Mouse (Mus musculus) midbrain, embryonic 12.5 days (tissue): ENCODE results near the gene Esp6. TPM values are rescaled to one million over a fixed set of nuclear protein-coding genes. Genes with fewer than 3 reads are reported as not detected.
"Not testable (repeated sequence)": the region's sequence is repeated elsewhere in the genome, so short reads cannot be mapped to it uniquely, and the experiment has no call there.

Experiments used
- ATAC-seq: fragments of 200-750 bp; cut with Nextera tagmentation; 2 replicates; pipeline ENCODE4 v1.8.0; 2017; ENCODE audit warnings: low read depth, moderate TSS enrichment, moderate library complexity; ENCODE audit not compliant: low FRiP score
- H3K27ac ChIP-seq: fragments of 300-500 bp; sonication (generic); replicated peaks from 2 replicates; pipeline ENCODE4 v1.5.1; 2016; ENCODE audit warnings: mild to moderate bottlenecking
- H3K27me3 ChIP-seq: fragments of 300-500 bp; sonication (generic); 2 replicates; pipeline ENCODE4 v1.6.1; 2016; ENCODE audit warnings: mild to moderate bottlenecking
- H3K36me3 ChIP-seq: fragments of 300-500 bp; sonication (generic); 2 replicates; pipeline ENCODE4 v1.6.1; 2016
- H3K4me1 ChIP-seq: fragments of 300-500 bp; sonication (generic); 2 replicates; pipeline ENCODE4 v1.6.1; 2016
- H3K4me2 ChIP-seq: fragments of 300-500 bp; sonication (generic); replicated peaks from 2 replicates; pipeline ENCODE4 v1.6.1; 2016; ENCODE audit warnings: mild to moderate bottlenecking, moderate library complexity
- H3K4me3 ChIP-seq: fragments of 300-500 bp; sonication (generic); 2 replicates; pipeline ENCODE4 v1.5.1; 2016; ENCODE audit warnings: mild to moderate bottlenecking
- H3K9ac ChIP-seq: fragments of 300-500 bp; sonication (generic); replicated peaks from 2 replicates; pipeline ENCODE4 v1.6.1; 2016; ENCODE audit warnings: mild to moderate bottlenecking, moderate library complexity
- H3K9me3 ChIP-seq: fragments of 300-500 bp; sonication (generic); 2 replicates; pipeline ENCODE4 v1.6.1; 2016; ENCODE audit warnings: mild to moderate bottlenecking
- WGBS: fragments of 180-500 bp; shearing (Covaris S2); methylation state at CpG from one replicate; pipeline ENCODE4 v1.1.7; 2016; 5-methylcytosine and 5-hydroxymethylcytosine counted together
- polyA plus RNA-seq: library from polyadenylated mRNA; unstranded; fragments of >200 nt; fragmentation: Nextera tagmentation; extraction: Ambion mirVana; gene quantifications from 2 replicates; pipeline ENCODE4 v1.2.1, GENCODE M21; 2016

Esp6 gene
- polyA plus RNA-seq, result not detected in 2 replicates

DNA sequence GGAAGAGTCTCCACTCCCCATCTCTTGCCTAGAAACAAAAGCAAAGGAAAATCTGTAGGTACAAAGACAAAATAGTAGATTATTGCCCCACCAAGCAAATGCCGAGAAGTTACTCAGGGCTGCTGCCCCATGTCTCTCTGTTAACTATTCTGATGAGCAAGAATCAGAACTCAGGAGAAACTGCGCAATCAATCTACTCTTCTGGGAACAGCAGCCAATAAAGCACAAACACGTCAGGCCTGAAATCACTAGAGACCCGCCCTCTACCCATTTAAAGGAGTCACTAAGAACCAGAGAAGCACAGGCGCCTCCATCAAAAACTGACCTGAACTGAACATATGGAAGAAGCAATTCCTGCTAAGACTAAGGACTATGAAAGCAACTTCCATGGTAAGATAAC is at the start of gene Esp6:
Gene Esp6, plus strand, starts transcription at position 301 of the 400 bp plus-strand sequence.
- Histone ChIP-seq H3K4me3 (no peak within 1 kb of the TSS), H3K27me3 (no peaks in the 10 kb centered on the region), H3K4me2 (no peak within 1 kb of the TSS), H3K9me3 (no peaks in the 10 kb centered on the region), H3K9ac (no peak within 1 kb of the TSS), H3K4me1 (no peaks in the 10 kb centered on the region), H3K27ac (no peak within 1 kb of the TSS), H3K36me3 (no peaks in the 10 kb centered on the region)
- ATAC-seq, result no peak
- 90% methylated on average over 5 of the region's 5 CpGs for WGBS

- no peak within 1 kb of the TSS for H3K9ac ChIP-seq
- no peaks in the 10 kb centered on the region for H3K9me3 ChIP-seq
- H3K36me3 ChIP-seq, result no peaks in the 10 kb centered on the region
- ATAC-seq, result no peak
- H3K27me3 ChIP-seq, result no peaks in the 10 kb centered on the region
- no peak within 1 kb of the TSS for H3K27ac ChIP-seq
- no peak within 1 kb of the TSS for H3K4me2 ChIP-seq
- H3K4me3 ChIP-seq, result no peak within 1 kb of the TSS
- WGBS, result 41% methylated on average over 3 of the region's 3 CpGs
- no peaks in the 10 kb centered on the region for H3K4me1 ChIP-seq
These were observed 41.5 kb upstream of the Esp6 start, which contains the start of gene Esp8 for GRCm38 (mm10) chr17:40519818-40520217. Gene Esp8, plus strand, starts transcription at chr17:40520022.

GRCm38 (mm10) chr17:40529813-40530212 is 31.5 kb upstream of the Esp6 start:
- no peaks in the 10 kb centered on the region for H3K36me3 ChIP-seq

GRCm38 (mm10) chr17:40531147-40531546 is 30.2 kb upstream of the Esp6 start:
- WGBS, result 91% methylated on average over 1 of the region's 1 CpGs
- Histone ChIP-seq H3K4me2 (no peak overlapping the region), H3K9me3 (no peaks in the 10 kb centered on the region), H3K36me3 (no peaks in the 10 kb centered on the region), H3K4me3 (no peak overlapping the region), H3K27ac (no peak overlapping the region), H3K9ac (no peak overlapping the region), H3K27me3 (no peaks in the 10 kb centered on the region), H3K4me1 (no peaks in the 10 kb centered on the region)
- ATAC-seq, result no peak

More at GRCm38 (mm10) chr17:40529813-40530212, 31.5 kb upstream of the Esp6 start:
- Histone ChIP-seq H3K9me3 (no peaks in the 10 kb centered on the region), H3K9ac (no peak overlapping the region), H3K27me3 (no peaks in the 10 kb centered on the region), H3K4me1 (no peaks in the 10 kb centered on the region), H3K4me2 (no peak overlapping the region), H3K4me3 (no peak overlapping the region), H3K27ac (no peak overlapping the region)
- WGBS, result 71% methylated on average over 3 of the region's 3 CpGs
- ATAC-seq, result no peak

- H3K9me3 ChIP-seq, H3K4me1 ChIP-seq, H3K27ac ChIP-seq, ATAC-seq, H3K36me3 ChIP-seq, H3K4me2 ChIP-seq, H3K4me3 ChIP-seq, H3K27me3 ChIP-seq, H3K9ac ChIP-seq: not testable (repeated sequence)
- 81% methylated on average over 5 of the region's 5 CpGs for WGBS
These were observed 14.3 kb upstream of the Esp6 start for GRCm38 (mm10) chr17:40547005-40547404.

DNA sequence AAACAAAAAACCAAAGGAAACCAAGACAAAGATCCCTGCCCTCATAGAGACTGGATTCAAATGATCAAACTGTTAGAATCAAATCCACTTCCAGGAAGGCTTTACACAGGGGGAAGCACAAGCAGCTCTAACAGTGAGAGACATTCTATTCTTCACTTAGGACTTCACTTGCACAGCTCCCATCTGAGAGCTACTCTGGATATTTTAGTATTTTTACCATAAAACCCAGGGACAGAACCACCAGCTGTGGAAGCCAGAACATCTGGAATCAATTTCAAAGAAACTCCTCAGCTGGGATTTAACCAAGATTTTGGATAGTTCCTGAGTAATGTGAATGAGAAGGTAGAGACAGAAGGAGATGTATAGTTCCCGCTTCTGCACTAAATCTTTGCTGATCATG is 7.8 kb upstream of the Esp6 start:
- H3K4me3 ChIP-seq, result no peak overlapping the region
- ATAC-seq, result no peak
- no peak overlapping the region for H3K4me2 ChIP-seq
- 71% methylated on average over 1 of the region's 1 CpGs for WGBS
- no peak overlapping the region for H3K27ac ChIP-seq
- no peaks in the 10 kb centered on the region for H3K36me3 ChIP-seq
- no peaks in the 10 kb centered on the region for H3K4me1 ChIP-seq
- no peaks in the 10 kb centered on the region for H3K27me3 ChIP-seq
- no peak overlapping the region for H3K9ac ChIP-seq
- no peaks in the 10 kb centered on the region for H3K9me3 ChIP-seq

- H3K4me3 ChIP-seq, ATAC-seq, H3K9me3 ChIP-seq, H3K27me3 ChIP-seq, H3K4me2 ChIP-seq, H3K36me3 ChIP-seq, H3K9ac ChIP-seq, H3K27ac ChIP-seq, H3K4me1 ChIP-seq: not testable (repeated sequence)
- whole genome bisulfite sequencing, result 43% methylated on average over 6 of the region's 6 CpGs
These were observed 22.6 kb downstream of the Esp6 start for GRCm38 (mm10) chr17:40583906-40584305.

DNA sequence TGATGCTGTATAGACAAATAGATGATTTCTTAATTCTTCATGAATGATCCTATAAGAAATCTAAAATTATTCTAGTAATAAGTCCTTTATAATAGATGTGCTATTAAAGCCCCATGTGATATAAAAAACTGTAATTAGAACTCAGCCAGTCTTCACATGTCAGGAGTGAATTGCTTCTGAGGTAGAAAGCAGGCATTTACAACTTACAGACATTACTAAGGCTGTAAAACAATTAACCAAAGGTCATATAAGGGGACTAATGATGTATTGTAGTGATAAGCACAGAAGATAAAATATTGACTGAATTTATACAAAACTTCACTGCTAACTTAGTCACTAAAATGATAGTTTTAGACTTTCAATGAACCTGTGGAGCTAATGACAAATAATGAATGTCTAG is 30.0 kb downstream of the Esp6 start:
- Histone ChIP-seq H3K4me2 (no peak overlapping the region), H3K36me3 (no peaks in the 10 kb centered on the region), H3K27ac (no peak overlapping the region), H3K4me1 (no peaks in the 10 kb centered on the region), H3K9me3 (no peaks in the 10 kb centered on the region), H3K9ac (no peak overlapping the region), H3K27me3 (no peaks in the 10 kb centered on the region), H3K4me3 (no peak overlapping the region)
- ATAC-seq, result no peak

DNA sequence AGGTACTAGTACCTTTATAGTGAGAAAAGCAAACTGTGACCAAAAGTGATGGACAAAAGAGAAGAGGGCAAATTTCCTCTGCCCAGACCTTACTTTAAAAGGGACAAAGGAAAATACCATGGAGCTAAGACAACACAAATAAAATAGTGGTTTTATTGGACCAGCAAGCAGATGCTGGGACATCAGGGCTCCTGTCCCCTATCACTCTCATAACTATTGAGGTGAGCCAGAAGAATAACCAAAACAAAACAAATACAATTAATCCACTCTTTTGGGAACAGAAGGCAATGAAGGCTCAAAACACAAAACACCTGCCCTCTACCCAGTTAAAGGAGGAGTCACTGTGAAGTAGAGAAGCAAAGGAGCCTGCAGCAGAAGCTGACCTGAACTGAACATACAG is 37.0 kb downstream of the Esp6 start, which contains the start of gene Esp4:
Gene Esp4, plus strand, starts transcription at position 301 of the 400 bp plus-strand sequence.
- H3K9me3 ChIP-seq, result no peaks in the 10 kb centered on the region
- no peak within 1 kb of the TSS for H3K27ac ChIP-seq
- no peak for ATAC-seq
- no peak within 1 kb of the TSS for H3K4me3 ChIP-seq
- H3K4me2 ChIP-seq, result no peak within 1 kb of the TSS
- no peaks in the 10 kb centered on the region for H3K4me1 ChIP-seq
- no peaks in the 10 kb centered on the region for H3K27me3 ChIP-seq
- H3K9ac ChIP-seq, result no peak within 1 kb of the TSS
- H3K36me3 ChIP-seq, result no peaks in the 10 kb centered on the region

Other genes starting within 250 kb of the Esp6 start
- not detected in 2 replicates for gene Crisp1, start 242.3 kb upstream of the Esp6 start, polyA plus RNA-seq
- gene Esp8, start 41.5 kb upstream of the Esp6 start, polyA plus RNA-seq, result not detected in 2 replicates
- not detected in 2 replicates for gene Esp4, start 37.1 kb downstream of the Esp6 start, polyA plus RNA-seq
- not detected in 2 replicates for gene Esp3, start 70.6 kb downstream of the Esp6 start, polyA plus RNA-seq
- gene Esp1, start 165.6 kb downstream of the Esp6 start, polyA plus RNA-seq, result not detected in 2 replicates
- not detected in 2 replicates for gene Crisp2, start 245.5 kb downstream of the Esp6 start, polyA plus RNA-seq
- 3.0 and 3.4 TPM in 2 replicates for gene Rhag, start 249.6 kb downstream of the Esp6 start, polyA plus RNA-seq